Mouse (Mus musculus) gastrocnemius, postnatal 25 days (tissue): ENCODE measurements at regions not wholly inside any gene's neighbourhood (a gene's known extent, or its start where the extent isn't known, plus 50 kb on each side); places are given as distances from the start of the nearest gene placed in this dataset.

Experiments
- DNase-seq: peaks from one replicate; pipeline ENCODE4 v3.0.0; 2022

- no peak for DNase-seq
These were observed 242.7 kb downstream of the Rngtt start for GRCm38 (mm10) chr4:33552856-33553255.

GRCm38 (mm10) chr4:33554606-33555005 lies 244.5 kb downstream of the Rngtt start:
- no peak for DNase-seq

- no peak for DNase-seq
These were observed 245.3 kb downstream of the Rngtt start for GRCm38 (mm10) chr4:33555231-33555933.

- no peak for DNase-seq
These were observed 245.9 kb downstream of the Rngtt start for GRCm38 (mm10) chr4:33555966-33556365.

- no peak for DNase-seq
These were observed 246.8 kb downstream of the Rngtt start for GRCm38 (mm10) chr4:33556661-33557540.

GRCm38 (mm10) chr4:33570274-33570673 lies 260.2 kb downstream of the Rngtt start:
- no peak for DNase-seq

- DNase-seq, result no peak
These were observed 261.2 kb downstream of the Rngtt start for GRCm38 (mm10) chr4:33571351-33571750.

- DNase-seq, result no peak
These were observed 267.5 kb downstream of the Rngtt start for GRCm38 (mm10) chr4:33577631-33578030.

- DNase-seq, result no peak
These were observed 270.4 kb downstream of the Rngtt start for GRCm38 (mm10) chr4:33580491-33580890.

GRCm38 (mm10) chr4:33581180-33581591 lies 271.1 kb downstream of the Rngtt start:
- DNase-seq, result peak; percentile 32

GRCm38 (mm10) chr4:33581766-33582525 lies 271.8 kb downstream of the Rngtt start:
- DNase-seq, result no peak

- DNase-seq, result no peak
These were observed 273.0 kb downstream of the Rngtt start for GRCm38 (mm10) chr4:33582986-33583720.

- DNase-seq, result no peak
These were observed 274.1 kb downstream of the Rngtt start for GRCm38 (mm10) chr4:33583979-33584907.

GRCm38 (mm10) chr4:33585821-33586220 lies 275.7 kb downstream of the Rngtt start:
- no peak for DNase-seq

GRCm38 (mm10) chr4:33586290-33586614 lies 276.1 kb downstream of the Rngtt start:
- no peak for DNase-seq

- DNase-seq, result peak; percentile 45
These were observed 276.7 kb downstream of the Rngtt start for GRCm38 (mm10) chr4:33586615-33587451.

- peak; percentile 33 for DNase-seq
These were observed 277.6 kb downstream of the Rngtt start for GRCm38 (mm10) chr4:33587666-33588065.

- DNase-seq, result no peak
These were observed 278.0 kb downstream of the Rngtt start for GRCm38 (mm10) chr4:33588127-33588526.

- DNase-seq, result no peak
These were observed 279.1 kb downstream of the Rngtt start for GRCm38 (mm10) chr4:33589207-33589606.
